Mouse (Mus musculus): ENCODE measurements around the gene Adam19. TPM values are rescaled to one million over a fixed set of nuclear protein-coding genes. Genes with fewer than 3 reads are reported as not detected.

Gene Adam19
- total RNA-seq, 1 experiment from 2014 or later, result 0.14 TPM

GRCm38 (mm10) chr11:46070789-46071188 is 15.0 kb downstream of the Adam19 start:
- ATAC-seq (replicated peaks; ENCODE audit: low read depth, poor library complexity, severe bottlenecking), result no peak

GRCm38 (mm10) chr11:46072466-46073060 is 16.8 kb downstream of the Adam19 start:
- ATAC-seq (replicated peaks; ENCODE audit: low read depth, poor library complexity, severe bottlenecking), result no peak

GRCm38 (mm10) chr11:46073061-46073849 is 17.5 kb downstream of the Adam19 start:
- no peak for ATAC-seq (replicated peaks; ENCODE audit: low read depth, poor library complexity, severe bottlenecking)

GRCm38 (mm10) chr11:46073850-46074688 is 18.3 kb downstream of the Adam19 start:
- no peak for ATAC-seq (replicated peaks; ENCODE audit: low read depth, poor library complexity, severe bottlenecking)

GRCm38 (mm10) chr11:46075507-46075906 is 19.7 kb downstream of the Adam19 start:
- ATAC-seq (replicated peaks; ENCODE audit: low read depth, poor library complexity, severe bottlenecking), result no peak

GRCm38 (mm10) chr11:46076442-46077158 is 20.8 kb downstream of the Adam19 start:
- peak; percentile 71 for ATAC-seq (replicated peaks; ENCODE audit: low read depth, poor library complexity, severe bottlenecking)

GRCm38 (mm10) chr11:46077304-46077703 is 21.5 kb downstream of the Adam19 start:
- no peak for ATAC-seq (replicated peaks; ENCODE audit: low read depth, poor library complexity, severe bottlenecking)

- peak; percentile 78 for ATAC-seq (replicated peaks; ENCODE audit: low read depth, poor library complexity, severe bottlenecking)
Measured at GRCm38 (mm10) chr11:46077732-46078375, 22.1 kb downstream of the Adam19 start.

- no peak for ATAC-seq (replicated peaks; ENCODE audit: low read depth, poor library complexity, severe bottlenecking)
Measured at GRCm38 (mm10) chr11:46081075-46081474, 25.3 kb downstream of the Adam19 start.

- ATAC-seq (replicated peaks; ENCODE audit: low read depth, poor library complexity, severe bottlenecking), result no peak
Measured at GRCm38 (mm10) chr11:46083405-46083804, 27.6 kb downstream of the Adam19 start.

GRCm38 (mm10) chr11:46083835-46084444 is 28.1 kb downstream of the Adam19 start:
- ATAC-seq (replicated peaks; ENCODE audit: low read depth, poor library complexity, severe bottlenecking), result no peak

- no peak for ATAC-seq (replicated peaks; ENCODE audit: low read depth, poor library complexity, severe bottlenecking)
Measured at GRCm38 (mm10) chr11:46084568-46084967, 28.8 kb downstream of the Adam19 start.

GRCm38 (mm10) chr11:46085398-46086163 is 29.8 kb downstream of the Adam19 start:
- ATAC-seq (replicated peaks; ENCODE audit: low read depth, poor library complexity, severe bottlenecking), result no peak

GRCm38 (mm10) chr11:46086446-46086845 is 30.7 kb downstream of the Adam19 start:
- no peak for ATAC-seq (replicated peaks; ENCODE audit: low read depth, poor library complexity, severe bottlenecking)

- ATAC-seq (replicated peaks; ENCODE audit: low read depth, poor library complexity, severe bottlenecking), result no peak
Measured at GRCm38 (mm10) chr11:46089081-46089713, 33.4 kb downstream of the Adam19 start.

- no peak for ATAC-seq (replicated peaks; ENCODE audit: low read depth, poor library complexity, severe bottlenecking)
Measured at GRCm38 (mm10) chr11:46090036-46090725, 34.4 kb downstream of the Adam19 start.

- ATAC-seq (replicated peaks; ENCODE audit: low read depth, poor library complexity, severe bottlenecking), result peak; percentile 50; the same call in 1 of the 2 replicates
Measured at GRCm38 (mm10) chr11:46090951-46091667, 35.3 kb downstream of the Adam19 start.
